Mouse (Mus musculus) E14TG2a.4 (cell line): ENCODE measurements at regions not wholly inside any gene's neighbourhood (a gene's known extent, or its start where the extent isn't known, plus 50 kb on each side); places are given as distances from the start of the nearest gene placed in this dataset.
A peak's percentile ranks its signal among the peaks of the same experiment; 100 is the strongest.

Experiments used
- H3K27me3 ChIP-seq: 2 replicates; pipeline ENCODE4 v1.6.1; 2014; ENCODE audit warnings: low read length, control low read depth; ENCODE audit not compliant: insufficient read depth
- H3K36me3 ChIP-seq: 2 replicates; pipeline ENCODE4 v1.6.1; 2014; ENCODE audit warnings: low read length, control low read depth; ENCODE audit not compliant: insufficient read depth
- H3K4me1 ChIP-seq: replicated peaks from 2 replicates; pipeline ENCODE4 v1.6.1; 2014; ENCODE audit warnings: low read depth, low read length, control low read depth
- H3K4me3 ChIP-seq: replicated peaks from 2 replicates; pipeline ENCODE4 v1.5.1; 2014; ENCODE audit warnings: mild to moderate bottlenecking, low read length
- H3K9me3 ChIP-seq: 2 replicates; pipeline ENCODE4 v1.6.1; 2014; ENCODE audit warnings: low read length, control low read depth
- CTCF ChIP-seq: conservative IDR thresholded peaks from 2 replicates; pipeline ENCODE4 v1.5.1; 2014; ENCODE audit warnings: low read length
- NANOG ChIP-seq: IDR thresholded peaks from 2 replicates; pipeline ENCODE4 v1.6.1; 2014; ENCODE audit warnings: borderline replicate concordance, low read length, mixed read lengths
- POU5F1 ChIP-seq: IDR thresholded peaks from 2 replicates; pipeline ENCODE4 v1.6.1; 2014; ENCODE audit warnings: low read length, borderline replicate concordance

GRCm38 (mm10) chr13:94650951-94651350 lies 137.8 kb upstream of the Tbca start:
- Histone ChIP-seq H3K36me3 (no peaks in the 10 kb centered on the region), H3K9me3 (no peaks in the 10 kb centered on the region), H3K4me3 (peak overlapping the region; percentile 23; the same call in 1 of the 2 replicates), H3K27me3 (no peaks in the 10 kb centered on the region), H3K4me1 (peaks cover 42% of the 10 kb centered on the region)
- no peak for TF ChIP-seq CTCF
- no peak for TF ChIP-seq POU5F1
- no peak for TF ChIP-seq NANOG

DNA sequence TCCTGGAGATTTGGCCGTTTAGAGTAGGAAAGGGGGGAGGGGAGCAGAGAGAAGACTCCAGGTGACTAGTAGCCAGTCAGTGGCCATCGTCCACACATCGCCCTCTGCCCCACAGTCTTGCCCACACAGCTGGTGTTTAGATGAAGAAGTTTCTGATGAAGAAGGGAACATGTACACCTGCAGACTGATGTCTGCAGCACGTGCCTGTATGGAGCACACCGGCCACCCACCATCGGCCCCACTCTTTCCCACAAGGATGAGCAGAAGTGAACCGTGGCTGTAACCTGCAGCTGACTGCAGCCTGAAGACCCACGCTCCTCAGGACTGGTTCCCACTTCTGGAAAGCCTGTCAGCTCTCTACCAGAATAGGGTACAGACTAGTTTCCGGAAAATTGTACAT lies 121.1 kb upstream of the Tbca start:
- H3K27me3 ChIP-seq, result peaks cover 3% of the 10 kb centered on the region; the same call in 1 of the 2 replicates
- no peaks in the 10 kb centered on the region for H3K36me3 ChIP-seq
- no peaks in the 10 kb centered on the region for H3K9me3 ChIP-seq
- no peak overlapping the region for H3K4me3 ChIP-seq
- TF ChIP-seq NANOG (no peak), POU5F1 (no peak), CTCF (no peak)
- H3K4me1 ChIP-seq, result peaks cover 43% of the 10 kb centered on the region

DNA sequence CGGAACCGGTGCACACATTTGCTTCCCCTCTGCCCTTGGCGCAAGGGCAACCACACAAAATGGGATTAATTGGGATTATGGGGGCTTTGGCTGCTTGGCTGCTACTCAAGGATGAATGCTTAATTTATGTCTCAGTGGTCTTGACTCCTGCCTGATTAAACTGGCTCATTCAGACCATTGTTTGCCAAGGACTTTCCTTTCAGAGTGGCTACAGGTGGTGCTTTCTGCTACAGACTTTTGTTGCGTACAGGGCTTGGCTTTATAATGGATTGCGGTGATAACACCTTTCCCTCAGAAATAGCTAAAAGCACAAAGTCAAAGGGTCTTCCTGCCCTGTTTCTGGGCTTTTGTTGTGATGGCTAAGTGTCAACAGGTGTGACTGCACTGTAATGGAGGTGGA lies 120.4 kb upstream of the Tbca start:
- Histone ChIP-seq H3K9me3 (no peaks in the 10 kb centered on the region), H3K36me3 (no peaks in the 10 kb centered on the region), H3K27me3 (peaks cover 3% of the 10 kb centered on the region; the same call in 1 of the 2 replicates), H3K4me1 (peaks cover 43% of the 10 kb centered on the region), H3K4me3 (no peak overlapping the region)
- TF ChIP-seq CTCF (no peak), POU5F1 (no peak), NANOG (peak; percentile 77; the same call in 1 of the 2 replicates)

GRCm38 (mm10) chr13:94669106-94669683 lies 119.5 kb upstream of the Tbca start:
- Histone ChIP-seq H3K27me3 (peaks cover 5% of the 10 kb centered on the region), H3K36me3 (no peaks in the 10 kb centered on the region), H3K4me1 (peaks cover 43% of the 10 kb centered on the region), H3K9me3 (no peaks in the 10 kb centered on the region), H3K4me3 (no peak overlapping the region)
- no peak for TF ChIP-seq NANOG
- TF ChIP-seq POU5F1, result no peak
- TF ChIP-seq CTCF, result no peak

GRCm38 (mm10) chr13:94670266-94670665 lies 118.4 kb upstream of the Tbca start:
- Histone ChIP-seq H3K4me1 (peaks cover 43% of the 10 kb centered on the region), H3K36me3 (no peaks in the 10 kb centered on the region), H3K9me3 (no peaks in the 10 kb centered on the region), H3K4me3 (no peak overlapping the region), H3K27me3 (peaks cover 6% of the 10 kb centered on the region)
- TF ChIP-seq CTCF (no peak), NANOG (no peak), POU5F1 (no peak)

GRCm38 (mm10) chr13:94670961-94671360 lies 117.7 kb upstream of the Tbca start:
- Histone ChIP-seq H3K4me3 (no peak overlapping the region), H3K9me3 (no peaks in the 10 kb centered on the region), H3K4me1 (peaks cover 38% of the 10 kb centered on the region), H3K27me3 (peaks cover 6% of the 10 kb centered on the region), H3K36me3 (no peaks in the 10 kb centered on the region)
- TF ChIP-seq CTCF (no peak), NANOG (no peak), POU5F1 (no peak)

GRCm38 (mm10) chr13:94680492-94681168 lies 108.1 kb upstream of the Tbca start:
- H3K9me3 ChIP-seq, result peaks cover 3% of the 10 kb centered on the region; the same call in 1 of the 2 replicates
- peaks cover 24% of the 10 kb centered on the region for H3K4me1 ChIP-seq
- TF ChIP-seq POU5F1, result no peak
- no peak for TF ChIP-seq CTCF
- TF ChIP-seq NANOG, result no peak
- no peaks in the 10 kb centered on the region for H3K36me3 ChIP-seq
- peaks cover 48% of the 10 kb centered on the region for H3K27me3 ChIP-seq
- H3K4me3 ChIP-seq, result no peak overlapping the region

- no peak for TF ChIP-seq NANOG
- TF ChIP-seq POU5F1, result no peak
- TF ChIP-seq CTCF, result no peak
- peak overlapping the region; percentile 45 for H3K4me3 ChIP-seq
- H3K4me1 ChIP-seq, result peaks cover 24% of the 10 kb centered on the region
- peaks cover 3% of the 10 kb centered on the region; the same call in 1 of the 2 replicates for H3K9me3 ChIP-seq
- H3K36me3 ChIP-seq, result no peaks in the 10 kb centered on the region
- H3K27me3 ChIP-seq, result peaks cover 55% of the 10 kb centered on the region
Observed at GRCm38 (mm10) chr13:94681606-94682005, 107.1 kb upstream of the Tbca start.
